Mouse (Mus musculus) forebrain, embryonic 16.5 days (tissue): ENCODE data around the gene Pspn. TPM values are rescaled to one million over a fixed set of nuclear protein-coding genes. Genes with fewer than 3 reads are reported as not detected.

Experiments
- ATAC-seq: fragments of 200-750 bp; cut with Nextera tagmentation; 2 replicates; pipeline ENCODE4 v1.8.0; 2017; ENCODE audit warnings: mild to moderate bottlenecking, moderate library complexity
- H3K27ac ChIP-seq: fragments of 300-500 bp; sonication (generic); 2 replicates; pipeline ENCODE4 v1.5.1; 2014; ENCODE audit warnings: low read length, control low read depth
- H3K27me3 ChIP-seq: fragments of 300-500 bp; sonication (generic); replicated peaks from 2 replicates; pipeline ENCODE4 v1.6.1; 2014; ENCODE audit warnings: low read length; ENCODE audit not compliant: control insufficient read depth, insufficient read depth
- H3K36me3 ChIP-seq: fragments of 300-500 bp; sonication (generic); 2 replicates; pipeline ENCODE4 v1.6.1; 2014; ENCODE audit not compliant: control insufficient read depth, insufficient read depth
- H3K4me1 ChIP-seq: fragments of 300-500 bp; sonication (generic); replicated peaks from 2 replicates; pipeline ENCODE4 v1.6.1; 2014; ENCODE audit warnings: low read length; ENCODE audit not compliant: control insufficient read depth, insufficient read depth
- H3K4me2 ChIP-seq: fragments of 300-500 bp; sonication (generic); 2 replicates; pipeline ENCODE4 v1.6.1; 2014; ENCODE audit warnings: mild to moderate bottlenecking, low read length, control low read depth
- H3K4me3 ChIP-seq: fragments of 300-500 bp; sonication (generic); replicated peaks from 2 replicates; pipeline ENCODE4 v1.5.1; 2014; ENCODE audit warnings: mild to moderate bottlenecking, low read length, control low read depth
- H3K9ac ChIP-seq: fragments of 300-500 bp; sonication (generic); replicated peaks from 2 replicates; pipeline ENCODE4 v1.6.1; 2014; ENCODE audit warnings: low read depth, low read length, control low read depth
- H3K9me3 ChIP-seq: fragments of 300-500 bp; sonication (generic); 2 replicates; pipeline ENCODE4 v1.6.1; 2016; ENCODE audit warnings: low read length; ENCODE audit not compliant: control insufficient read depth
- WGBS: fragments of 180-500 bp; shearing (Covaris S2); extraction: QIAGEN DNeasy Blood & Tissue Kit; methylation state at CpG from one replicate; pipeline ENCODE4 v1.1.7; 2014; 5-methylcytosine and 5-hydroxymethylcytosine counted together
- polyA plus RNA-seq: library from polyadenylated mRNA; unstranded; fragments of >200 nt; fragmentation: Nextera tagmentation; extraction: Ambion mirVana; gene quantifications from 2 replicates; pipeline ENCODE4 v1.2.1, GENCODE M21; 2015

Gene Pspn
- 0.60 and 1.0 TPM in 2 replicates for polyA plus RNA-seq

GRCm38 (mm10) chr17:56999968-57000609 lies at the start of gene Pspn:
TSS of gene Pspn (minus strand) at chr17:57000018.
- Histone ChIP-seq H3K9me3 (no peaks in the 10 kb centered on the region), H3K4me2 (no peak within 1 kb of the TSS), H3K36me3 (peaks cover 24% of the 10 kb centered on the region), H3K27ac (no peak within 1 kb of the TSS), H3K27me3 (no peaks in the 10 kb centered on the region), H3K4me1 (peaks cover 8% of the 10 kb centered on the region), H3K4me3 (no peak within 1 kb of the TSS), H3K9ac (no peak within 1 kb of the TSS)
- WGBS, result 90% methylated on average over 9 of the region's 9 CpGs
- ATAC-seq, result no peak

- no peak for ATAC-seq
- Histone ChIP-seq H3K9me3 (no peaks in the 10 kb centered on the region), H3K4me2 (no peak overlapping the region), H3K36me3 (peaks cover 24% of the 10 kb centered on the region), H3K4me3 (no peak overlapping the region), H3K27ac (no peak overlapping the region), H3K27me3 (no peaks in the 10 kb centered on the region), H3K9ac (no peak overlapping the region), H3K4me1 (no peaks in the 10 kb centered on the region)
- 85% methylated on average over 3 of the region's 3 CpGs for WGBS
Observed at GRCm38 (mm10) chr17:57048816-57049215, 49.0 kb upstream of the Pspn start.

GRCm38 (mm10) chr17:57047406-57047805 lies 47.6 kb upstream of the Pspn start:
- H3K9me3 ChIP-seq, result no peaks in the 10 kb centered on the region
- no peak for ATAC-seq
- WGBS, result 51% methylated on average over 5 of the region's 5 CpGs
- H3K27me3 ChIP-seq, result no peaks in the 10 kb centered on the region
- H3K27ac ChIP-seq, result no peak overlapping the region
- H3K4me2 ChIP-seq, result no peak overlapping the region
- no peaks in the 10 kb centered on the region for H3K4me1 ChIP-seq
- peaks cover 19% of the 10 kb centered on the region for H3K36me3 ChIP-seq
- no peak overlapping the region for H3K4me3 ChIP-seq
- H3K9ac ChIP-seq, result no peak overlapping the region

GRCm38 (mm10) chr17:57041554-57041953 lies 41.7 kb upstream of the Pspn start, which contains the start of gene Slc25a41:
TSS of gene Slc25a41 (minus strand) at chr17:57041654.
- Histone ChIP-seq H3K4me3 (no peak within 1 kb of the TSS), H3K4me1 (no peaks in the 10 kb centered on the region), H3K27me3 (no peaks in the 10 kb centered on the region), H3K27ac (no peak within 1 kb of the TSS), H3K4me2 (no peak within 1 kb of the TSS), H3K36me3 (peaks cover 7% of the 10 kb centered on the region; the same call in 1 of the 2 replicates), H3K9me3 (no peaks in the 10 kb centered on the region), H3K9ac (no peak within 1 kb of the TSS)
- ATAC-seq, result no peak
- 76% methylated on average over 8 of the region's 8 CpGs for WGBS

- Histone ChIP-seq H3K4me3 (no peak overlapping the region), H3K9me3 (no peaks in the 10 kb centered on the region), H3K4me1 (no peaks in the 10 kb centered on the region), H3K36me3 (no peaks in the 10 kb centered on the region), H3K4me2 (no peak overlapping the region), H3K27me3 (no peaks in the 10 kb centered on the region), H3K27ac (no peak overlapping the region), H3K9ac (no peak overlapping the region)
- WGBS, result 40% methylated on average over 8 of the region's 8 CpGs
- no peak for ATAC-seq
Observed at GRCm38 (mm10) chr17:57038978-57039377, 39.2 kb upstream of the Pspn start.

GRCm38 (mm10) chr17:57032854-57033253 lies 33.0 kb upstream of the Pspn start:
- peaks cover 16% of the 10 kb centered on the region for H3K4me1 ChIP-seq
- ATAC-seq, result no peak
- 85% methylated on average over 4 of the region's 4 CpGs for WGBS
- no peaks in the 10 kb centered on the region for H3K36me3 ChIP-seq
- H3K27ac ChIP-seq, result no peak overlapping the region
- H3K9me3 ChIP-seq, result no peaks in the 10 kb centered on the region
- no peak overlapping the region for H3K4me2 ChIP-seq
- H3K9ac ChIP-seq, result no peak overlapping the region
- no peaks in the 10 kb centered on the region for H3K27me3 ChIP-seq
- no peak overlapping the region for H3K4me3 ChIP-seq

GRCm38 (mm10) chr17:57031661-57032420 lies 32.0 kb upstream of the Pspn start:
- Histone ChIP-seq H3K4me2 (peak overlapping the region; percentile 61), H3K9me3 (no peaks in the 10 kb centered on the region), H3K36me3 (peaks cover 3% of the 10 kb centered on the region; the same call in 1 of the 2 replicates), H3K27me3 (no peaks in the 10 kb centered on the region), H3K4me3 (peak overlapping the region; percentile 76), H3K4me1 (peaks cover 16% of the 10 kb centered on the region), H3K9ac (peak overlapping the region; percentile 43; the same call in 1 of the 2 replicates), H3K27ac (peak overlapping the region; percentile 82)
- peak; percentile 95 for ATAC-seq
- WGBS, result under 1% methylated on average over 36 of the region's 38 CpGs

- Histone ChIP-seq H3K9ac (peak within 1 kb of the TSS; percentile 98), H3K4me3 (peak within 1 kb of the TSS; percentile 76), H3K36me3 (peaks cover 3% of the 10 kb centered on the region; the same call in 1 of the 2 replicates), H3K4me1 (peaks cover 16% of the 10 kb centered on the region), H3K9me3 (no peaks in the 10 kb centered on the region), H3K27ac (peak within 1 kb of the TSS; percentile 92), H3K27me3 (no peaks in the 10 kb centered on the region), H3K4me2 (peak within 1 kb of the TSS; percentile 62)
- 1% methylated on average over 67 of the region's 99 CpGs for WGBS
- ATAC-seq, result no peak
Observed at GRCm38 (mm10) chr17:57030931-57031660, 31.3 kb upstream of the Pspn start, which contains the start of gene Khsrp. TSS of gene Khsrp (minus strand) at chr17:57031522.

GRCm38 (mm10) chr17:57029691-57030090 lies 29.9 kb upstream of the Pspn start:
- Histone ChIP-seq H3K4me1 (peaks cover 16% of the 10 kb centered on the region), H3K27ac (no peak overlapping the region), H3K4me2 (peak overlapping the region; percentile 62), H3K4me3 (peak overlapping the region; percentile 76), H3K36me3 (peaks cover 14% of the 10 kb centered on the region), H3K9ac (peak overlapping the region; percentile 98; the same call in 1 of the 2 replicates), H3K27me3 (no peaks in the 10 kb centered on the region), H3K9me3 (no peaks in the 10 kb centered on the region)
- no peak for ATAC-seq
- WGBS, result 48% methylated on average over 8 of the region's 8 CpGs
